Mouse (Mus musculus) liver, embryonic 13.5 days (tissue): ENCODE results near the gene Cog5. TPM values are rescaled to one million over a fixed set of nuclear protein-coding genes. Genes with fewer than 3 reads are reported as not detected.

Source experiments
- polyA plus RNA-seq: library from polyadenylated mRNA; unstranded; fragments of >200 nt; fragmentation: Nextera tagmentation; extraction: Ambion mirVana; gene quantifications from 2 replicates; pipeline ENCODE4 v1.2.1, GENCODE M21; 2015

Cog5 gene
- polyA plus RNA-seq, 1 experiment from 2014 or later, result 8.0 TPM

Other genes with a start within 250 kb of the Cog5 start
- gene Cbll1, start 155.3 kb upstream of the Cog5 start, polyA plus RNA-seq, result 4.7 and 6.1 TPM in 2 replicates
- not detected in 2 replicates for gene Slc26a4, start 94.9 kb upstream of the Cog5 start, polyA plus RNA-seq
- gene Bcap29, start 20.2 kb upstream of the Cog5 start, polyA plus RNA-seq, result 41.8 and 48.2 TPM in 2 replicates
- 3.4 and 4.6 TPM in 2 replicates for gene Dus4l, start within 50 bp of the Cog5 start, polyA plus RNA-seq
- 0.06 and 0.13 TPM in 2 replicates for gene Gpr22, start 59.1 kb downstream of the Cog5 start, polyA plus RNA-seq